Mouse (Mus musculus) cerebellum, postnatal 14 days (tissue): ENCODE measurements at regions not wholly inside any gene's neighbourhood (a gene's known extent, or its start where the extent isn't known, plus 50 kb on each side); places are given as distances from the start of the nearest gene placed in this dataset.

ENCODE experiments used
- DNase-seq, 2 experiments: peaks; one replicate each; pipeline ENCODE4 v3.0.0; 2021; ENCODE audit warnings: mixed read lengths in 2 of 2

- DNase-seq, result no peak
Observed at GRCm38 (mm10) chr15:67048621-67049020, 547.9 kb upstream of the Lrrc6 start.

GRCm38 (mm10) chr15:67048148-67048547 is 547.4 kb upstream of the Lrrc6 start:
- no peak for DNase-seq

DNA sequence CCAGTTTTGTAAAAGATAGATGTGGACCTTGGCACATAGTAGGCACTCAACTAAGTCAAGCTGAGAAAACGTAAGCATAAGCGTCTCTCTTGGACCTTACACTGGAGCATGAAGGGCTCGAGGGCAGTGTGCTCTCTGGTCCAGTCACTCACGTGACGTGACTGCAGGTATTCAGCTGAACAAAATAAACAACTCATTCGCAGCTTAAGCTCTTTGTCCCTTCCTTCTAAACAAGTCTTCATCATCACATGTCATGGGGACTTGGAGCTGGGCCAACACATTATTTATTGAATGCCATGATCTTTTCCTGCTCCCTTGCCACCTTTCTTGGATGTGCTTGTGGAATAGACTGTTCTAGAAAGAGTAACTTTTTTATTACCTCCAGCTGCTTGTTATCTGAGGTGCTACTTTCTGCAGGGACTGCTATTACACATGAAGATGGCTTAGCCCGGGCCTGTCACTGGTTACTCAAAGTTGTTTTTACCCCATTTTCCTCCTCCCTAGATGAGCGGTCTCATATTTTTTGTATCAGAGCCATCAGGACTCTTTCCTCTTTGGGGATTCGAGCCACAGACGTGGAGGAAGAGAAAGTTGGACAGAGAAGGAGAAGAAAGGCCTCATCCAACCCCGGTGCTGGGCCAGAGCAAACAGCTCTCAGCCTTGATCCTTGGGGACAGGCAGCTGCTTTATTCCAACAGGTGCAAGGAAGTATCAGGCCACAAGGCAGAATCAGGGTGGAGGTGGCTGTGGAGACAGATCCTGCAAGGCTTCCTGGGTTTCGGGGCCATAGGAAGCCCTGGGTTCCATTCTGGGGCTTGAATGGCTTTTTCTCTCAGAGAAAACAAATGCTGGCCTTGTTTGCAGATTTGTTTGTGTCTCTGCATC is 545.5 kb upstream of the Lrrc6 start:
- no peak for DNase-seq

- no peak for DNase-seq
Observed at GRCm38 (mm10) chr15:67045329-67045728, 544.6 kb upstream of the Lrrc6 start.

DNA sequence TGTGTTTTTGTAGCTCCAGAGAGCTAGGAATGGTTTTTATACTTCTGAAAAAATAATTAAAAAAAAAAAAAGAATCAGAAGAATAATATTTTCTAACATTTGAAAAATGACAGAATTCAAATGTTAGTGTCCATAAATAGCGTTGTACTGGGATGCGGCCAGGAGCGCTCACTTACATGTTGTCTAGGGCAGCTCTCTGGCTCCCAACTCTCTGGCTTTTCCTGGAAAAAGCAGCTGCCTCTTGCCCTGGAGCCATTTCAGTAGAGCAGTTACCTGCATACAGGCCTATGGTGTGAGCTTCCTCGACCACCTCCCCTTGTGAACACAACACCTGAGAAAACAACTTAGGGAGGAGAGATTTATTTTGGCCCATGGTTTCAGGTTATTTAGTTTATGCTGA is 544.1 kb upstream of the Lrrc6 start:
- DNase-seq, result no peak

GRCm38 (mm10) chr15:67042131-67042530 is 541.4 kb upstream of the Lrrc6 start:
- no peak for DNase-seq

DNA sequence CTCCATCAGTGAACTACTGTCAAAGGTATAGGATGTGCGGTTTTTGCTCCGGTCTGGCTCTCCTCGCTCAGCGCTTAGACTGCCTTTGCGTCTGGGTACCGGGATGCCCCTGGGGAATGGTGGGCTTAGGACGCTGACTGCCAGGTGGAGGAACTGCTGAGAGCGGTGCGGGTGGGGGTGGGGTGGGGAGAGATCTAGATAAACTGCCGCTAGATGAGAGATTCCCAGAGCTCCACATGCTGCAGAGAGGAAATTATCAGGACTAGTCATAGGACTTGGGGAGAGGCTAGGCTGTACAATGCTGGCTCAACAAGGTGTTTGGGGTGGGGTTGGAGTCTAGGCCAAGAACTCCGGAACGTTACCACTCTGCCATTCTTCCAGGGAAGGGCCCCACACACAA is 539.5 kb upstream of the Lrrc6 start:
- no peak for DNase-seq

DNA sequence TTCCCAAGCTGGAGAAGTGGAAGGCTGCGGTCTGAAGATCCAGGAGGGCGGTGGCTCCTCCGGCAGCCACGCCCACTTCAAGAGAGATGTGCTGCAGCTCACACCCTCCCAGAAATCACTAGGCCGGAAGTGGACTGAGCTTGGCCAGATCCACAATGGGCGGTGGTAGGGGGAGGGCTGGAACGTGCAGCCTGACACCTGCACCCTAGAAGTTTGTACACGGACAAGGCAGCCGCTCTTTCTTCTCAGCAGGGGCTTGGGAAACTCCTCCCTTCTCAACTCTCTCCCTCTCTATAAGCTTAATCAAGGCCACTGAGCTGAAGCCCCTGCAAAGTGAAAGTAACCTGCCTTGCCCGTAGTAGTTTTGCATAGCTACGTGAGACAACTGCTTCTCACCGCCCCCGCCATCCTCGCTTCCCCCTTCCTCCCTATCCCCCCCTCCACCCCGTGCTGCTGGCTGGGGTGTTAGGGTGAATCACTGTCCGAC is 538.8 kb upstream of the Lrrc6 start:
- peak in 1 of 2 experiments; percentile 37 for DNase-seq

DNA sequence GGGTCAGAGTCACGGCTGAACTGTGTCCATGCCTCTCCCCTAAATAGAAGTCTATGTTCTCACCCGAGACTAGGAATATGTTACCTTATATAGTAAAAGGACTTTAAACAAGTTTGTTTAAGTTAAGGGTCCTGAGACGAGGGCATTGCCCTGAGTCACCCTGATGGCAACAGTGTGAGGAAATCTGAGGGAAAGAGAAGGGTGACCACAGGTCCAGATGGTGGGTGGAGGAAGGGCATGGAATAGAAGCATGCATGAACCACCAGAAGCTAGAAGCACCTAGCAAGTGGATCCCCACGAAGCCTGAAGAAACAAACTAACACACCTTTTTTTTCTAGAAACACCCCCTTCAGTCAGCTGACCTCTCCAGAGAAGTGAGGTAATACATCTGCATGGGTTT is 536.9 kb upstream of the Lrrc6 start:
- DNase-seq, result no peak

GRCm38 (mm10) chr15:67036341-67036740 is 535.6 kb upstream of the Lrrc6 start:
- DNase-seq, result no peak

- DNase-seq, result no peak
Observed at GRCm38 (mm10) chr15:67033936-67034335, 533.2 kb upstream of the Lrrc6 start.

GRCm38 (mm10) chr15:67031866-67032526 is 531.3 kb upstream of the Lrrc6 start:
- no peak for DNase-seq

DNA sequence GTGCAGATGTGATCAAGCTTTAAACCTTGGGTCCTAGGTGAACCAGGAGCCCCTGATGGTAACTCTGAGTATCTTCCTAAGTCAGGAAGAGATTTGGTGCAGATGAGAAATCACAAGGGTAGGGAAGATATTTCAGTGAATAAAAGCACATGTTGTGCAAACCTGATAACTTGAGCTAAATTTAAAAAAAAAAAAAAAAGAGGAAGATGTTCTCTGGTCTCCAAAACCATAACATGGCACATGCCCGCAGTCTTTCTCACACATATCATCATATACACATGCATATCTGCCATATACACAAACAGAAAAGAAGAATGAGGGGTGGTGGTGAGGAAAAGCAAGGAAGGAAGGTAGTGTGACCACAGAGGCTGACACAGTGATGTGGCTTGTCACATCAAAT is 530.3 kb upstream of the Lrrc6 start:
- DNase-seq, result no peak

DNA sequence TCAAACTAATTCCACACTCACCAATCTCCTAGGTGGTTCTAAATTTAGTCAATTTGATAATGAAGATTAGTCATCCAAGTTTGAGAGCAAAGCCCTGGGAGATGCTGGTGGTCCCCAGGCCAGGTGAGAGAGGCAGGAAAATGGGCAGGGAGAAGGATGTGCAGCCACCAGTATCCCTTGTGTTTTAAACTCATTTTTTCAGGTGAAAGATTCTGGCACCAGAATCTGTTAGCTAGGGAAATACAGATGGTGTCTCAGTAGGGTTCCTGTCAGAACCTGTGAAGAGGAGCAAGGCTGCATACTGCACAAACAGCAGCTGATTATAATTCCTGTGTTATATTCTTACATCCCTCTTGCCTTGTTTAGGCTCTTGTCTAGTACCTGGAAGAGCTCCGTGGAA is 527.5 kb upstream of the Lrrc6 start:
- DNase-seq, result peak; percentile 47 to 79

GRCm38 (mm10) chr15:67027751-67028150 is 527.0 kb upstream of the Lrrc6 start:
- no peak for DNase-seq

DNA sequence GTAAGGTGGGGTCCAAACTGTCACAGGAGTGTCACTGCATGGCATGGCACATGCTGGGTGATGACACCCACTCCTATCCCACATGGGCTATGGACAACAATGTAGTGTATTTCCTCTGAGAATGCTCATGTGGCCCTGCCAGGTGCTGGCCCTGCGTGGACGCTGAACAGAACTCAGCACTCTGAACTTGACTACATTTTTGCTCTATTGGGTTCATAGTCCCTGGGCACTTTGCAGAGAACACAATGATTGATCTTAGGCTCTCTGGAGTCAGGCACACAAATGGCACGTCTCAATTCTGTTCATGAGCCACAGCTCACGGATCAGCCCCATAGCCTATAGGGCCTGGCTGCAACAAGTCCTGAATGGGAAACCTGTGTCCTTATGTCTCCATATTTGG is 525.0 kb upstream of the Lrrc6 start:
- DNase-seq, result no peak

DNA sequence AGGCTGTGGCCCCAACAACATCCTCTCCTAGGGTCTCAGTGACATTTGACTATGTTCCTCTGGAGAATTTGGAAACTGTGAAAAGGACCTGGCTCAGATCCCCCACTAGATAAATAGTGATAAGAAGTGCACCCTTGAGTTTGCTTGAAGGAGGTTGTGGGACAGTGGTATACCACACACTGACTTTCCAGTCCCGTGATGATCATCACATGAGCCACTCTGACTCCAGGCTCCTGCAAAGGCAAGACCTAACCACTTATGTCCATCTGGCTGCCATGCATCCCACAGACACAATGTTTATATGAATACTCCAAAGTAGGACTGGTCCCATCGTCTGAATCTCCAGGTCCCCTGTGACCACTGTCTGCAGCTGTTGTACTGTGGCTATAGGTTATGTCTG is 523.7 kb upstream of the Lrrc6 start:
- no peak for DNase-seq

DNA sequence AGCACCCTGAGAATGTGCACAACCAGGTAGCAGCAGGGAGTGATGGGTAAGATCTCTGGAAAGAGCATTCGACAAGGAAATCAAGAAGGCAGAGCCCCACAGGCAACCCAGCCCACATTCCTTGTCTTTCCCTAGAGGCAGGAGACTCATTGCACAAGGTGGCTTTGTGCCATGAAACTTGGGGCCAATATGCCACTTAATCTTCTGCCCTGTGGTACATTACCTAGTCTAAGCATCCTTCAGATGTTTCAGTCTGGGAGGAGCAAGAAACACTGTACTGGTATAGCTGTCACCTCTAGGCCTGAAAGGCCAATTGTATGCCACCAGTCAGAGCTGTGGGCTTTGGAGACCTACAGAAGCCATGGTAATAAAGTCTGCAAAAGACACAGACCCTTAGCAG is 522.4 kb upstream of the Lrrc6 start:
- no peak for DNase-seq

GRCm38 (mm10) chr15:67021391-67021790 is 520.7 kb upstream of the Lrrc6 start:
- no peak for DNase-seq

GRCm38 (mm10) chr15:67019891-67020290 is 519.2 kb upstream of the Lrrc6 start:
- no peak for DNase-seq

GRCm38 (mm10) chr15:67019194-67019661 is 518.5 kb upstream of the Lrrc6 start:
- DNase-seq, result no peak
